Mouse (Mus musculus) WW6 (cell line): ENCODE results near the gene Gm28035.

ENCODE experiments used
- DNase-seq: peaks from one replicate; pipeline ENCODE4 v3.0.0-alpha.2; 2013; ENCODE audit warnings: low read depth, low spot score

Gm28035 gene

GRCm38 (mm10) chr2:30238906-30239465 is 1.4 kb upstream of the Gm28035 start:
- no peak for DNase-seq

- DNase-seq = no peak
Observed at GRCm38 (mm10) chr2:30239777-30240176, 590 bp upstream of the Gm28035 start.

- no peak for DNase-seq
Observed at GRCm38 (mm10) chr2:30242509-30242908, 2.1 kb downstream of the Gm28035 start.

GRCm38 (mm10) chr2:30243391-30243790 is 3.0 kb downstream of the Gm28035 start:
- no peak for DNase-seq

- no peak for DNase-seq
Observed at GRCm38 (mm10) chr2:30244595-30245178, 4.3 kb downstream of the Gm28035 start.

GRCm38 (mm10) chr2:30247036-30247435 is 6.7 kb downstream of the Gm28035 start:
- no peak for DNase-seq

- DNase-seq = no peak
Observed at GRCm38 (mm10) chr2:30247681-30248080, 7.3 kb downstream of the Gm28035 start.

- DNase-seq = no peak
Observed at GRCm38 (mm10) chr2:30249182-30249581, 8.8 kb downstream of the Gm28035 start.

- DNase-seq = no peak
Observed at GRCm38 (mm10) chr2:30250166-30251128, 10.1 kb downstream of the Gm28035 start.

- no peak for DNase-seq
Observed at GRCm38 (mm10) chr2:30251417-30252104, 11.2 kb downstream of the Gm28035 start.

GRCm38 (mm10) chr2:30252521-30252920 is 12.2 kb downstream of the Gm28035 start:
- DNase-seq = no peak

- DNase-seq = no peak
Observed at GRCm38 (mm10) chr2:30253809-30254208, 13.4 kb downstream of the Gm28035 start.

GRCm38 (mm10) chr2:30255631-30256395 is 15.4 kb downstream of the Gm28035 start:
- DNase-seq = no peak

GRCm38 (mm10) chr2:30256616-30257350 is 16.4 kb downstream of the Gm28035 start:
- DNase-seq = no peak

GRCm38 (mm10) chr2:30257699-30258460 is 17.5 kb downstream of the Gm28035 start:
- DNase-seq = no peak

GRCm38 (mm10) chr2:30258600-30258999 is 18.2 kb downstream of the Gm28035 start:
- no peak for DNase-seq

- DNase-seq = no peak
Observed at GRCm38 (mm10) chr2:30259131-30260064, 19.0 kb downstream of the Gm28035 start.

GRCm38 (mm10) chr2:30261064-30261736 is 20.8 kb downstream of the Gm28035 start:
- no peak for DNase-seq
